ENCODE assay signal across 21 mouse cellular contexts in genomic region chr3:119021255-119021654, GRCm38 (mm10).
A peak's percentile ranks its signal among the peaks of the same experiment; 100 is the strongest.
DNase-seq lines count a peak whose midpoint lies in the region; ATAC-seq and TF ChIP-seq lines count a peak whose summit lies in the region.
"Had no signal": no experiment of that assay in that cellular context is flagged by ENCODE, and none has a peak within 500 bp of the region (broad histone marks: within the 10 kb centered on the region; RNA-seq: fewer than 3 reads in every experiment).

No protein-coding gene starts in this region.

- peak; percentile 72; the same call in 1 of the 2 replicates for ATAC-seq in hindbrain, embryonic 13.5 days (ENCODE audit: low FRiP score)
- no peak for ATAC-seq in hindbrain, embryonic 12.5 days (ENCODE audit: low FRiP score)
- no peak for ATAC-seq in midbrain, postnatal 0 days (ENCODE audit: low FRiP score)
- peak; percentile 95 for ATAC-seq in forebrain, embryonic 15.5 days (replicated peaks)
- ATAC-seq in granulocyte monocyte progenitor cell, adult 5-6 weeks (replicated peaks; ENCODE audit: poor library complexity, severe bottlenecking) = no peak
- ATAC-seq: inflammation-experienced regulatory T-cells, adult 6 months; liver, embryonic 12.5 days had no signal

- H3K4me1 ChIP-seq in hindbrain, embryonic 13.5 days (replicated peaks) = no peaks in the 10 kb centered on the region
- no peaks in the 10 kb centered on the region for H3K4me1 ChIP-seq in hindbrain, embryonic 12.5 days
- H3K4me1 ChIP-seq in midbrain, postnatal 0 days (ENCODE audit: insufficient read depth, low read length) = no peaks in the 10 kb centered on the region
- H3K4me1 ChIP-seq in midbrain, embryonic 10.5 days = no peaks in the 10 kb centered on the region
- no peaks in the 10 kb centered on the region for H3K4me1 ChIP-seq in forebrain, embryonic 15.5 days
- H3K4me1 ChIP-seq: heart, embryonic 10.5 days; liver, embryonic 12.5 days; lung, embryonic 15.5 days had no signal

- H3K36me3 ChIP-seq in hindbrain, embryonic 13.5 days = no peaks in the 10 kb centered on the region
- no peaks in the 10 kb centered on the region for H3K36me3 ChIP-seq in hindbrain, embryonic 12.5 days
- no peaks in the 10 kb centered on the region for H3K36me3 ChIP-seq in midbrain, postnatal 0 days (ENCODE audit: insufficient read depth, low read length)
- H3K36me3 ChIP-seq in midbrain, embryonic 10.5 days = no peaks in the 10 kb centered on the region
- no peaks in the 10 kb centered on the region for H3K36me3 ChIP-seq in forebrain, embryonic 15.5 days
- H3K36me3 ChIP-seq: heart, embryonic 10.5 days; liver, embryonic 12.5 days; lung, embryonic 15.5 days had no signal

- intact Hi-C loops in left cerebral cortex, adult 2 months (cut with DNase I) = no loop called here

- no peaks in the 10 kb centered on the region for H3K9me3 ChIP-seq in hindbrain, embryonic 13.5 days
- no peaks in the 10 kb centered on the region for H3K9me3 ChIP-seq in hindbrain, embryonic 12.5 days (replicated peaks)
- H3K9me3 ChIP-seq in midbrain, postnatal 0 days (ENCODE audit: low read length) = no peaks in the 10 kb centered on the region
- H3K9me3 ChIP-seq in midbrain, embryonic 10.5 days (replicated peaks) = no peaks in the 10 kb centered on the region
- no peaks in the 10 kb centered on the region for H3K9me3 ChIP-seq in forebrain, embryonic 15.5 days
- H3K9me3 ChIP-seq: heart, embryonic 10.5 days; liver, embryonic 12.5 days; lung, embryonic 15.5 days had no signal

- TF ChIP-seq CTCF in midbrain, postnatal 0 days (IDR thresholded peaks at IDR 0.05) = no peak
- no peak for TF ChIP-seq CTCF in left cerebral cortex, adult 2 months (IDR thresholded peaks at IDR 0.05)

- WGBS in hindbrain, embryonic 13.5 days = 61% methylated on average over 7 of the region's 7 CpGs
- 69% methylated on average over 7 of the region's 7 CpGs for WGBS in hindbrain, embryonic 12.5 days
- WGBS in midbrain, postnatal 0 days = 69% methylated on average over 7 of the region's 7 CpGs
- 88% methylated on average over 7 of the region's 7 CpGs for WGBS in midbrain, embryonic 10.5 days
- 9% methylated on average over 7 of the region's 7 CpGs for WGBS in forebrain, embryonic 15.5 days

- H3K4me2 ChIP-seq in hindbrain, embryonic 13.5 days = no peak overlapping the region
- no peak overlapping the region for H3K4me2 ChIP-seq in hindbrain, embryonic 12.5 days (replicated peaks)
- no peak overlapping the region for H3K4me2 ChIP-seq in midbrain, postnatal 0 days (ENCODE audit: low read depth, low read length, poor library complexity, severe bottlenecking)
- H3K4me2 ChIP-seq in forebrain, embryonic 15.5 days (replicated peaks) = no peak overlapping the region
- H3K4me2 ChIP-seq: liver, embryonic 12.5 days; lung, embryonic 15.5 days had no signal

- no peak overlapping the region for H3K27ac ChIP-seq in hindbrain, embryonic 13.5 days
- H3K27ac ChIP-seq in hindbrain, embryonic 12.5 days = no peak overlapping the region
- H3K27ac ChIP-seq in midbrain, postnatal 0 days (ENCODE audit: low read depth, low read length) = no peak overlapping the region
- no peak overlapping the region for H3K27ac ChIP-seq in midbrain, embryonic 10.5 days (replicated peaks)
- H3K27ac ChIP-seq in forebrain, embryonic 15.5 days (replicated peaks) = no peak overlapping the region
- no peak overlapping the region for H3K27ac ChIP-seq in left cerebral cortex, adult 2 months
- H3K27ac ChIP-seq: heart, embryonic 10.5 days; liver, embryonic 12.5 days; lung, embryonic 15.5 days had no signal

- H3K9ac ChIP-seq in hindbrain, embryonic 13.5 days = no peak overlapping the region
- H3K9ac ChIP-seq in hindbrain, embryonic 12.5 days = no peak overlapping the region
- no peak overlapping the region for H3K9ac ChIP-seq in midbrain, postnatal 0 days (replicated peaks; ENCODE audit: low read length, poor library complexity, severe bottlenecking)
- H3K9ac ChIP-seq in forebrain, embryonic 15.5 days (replicated peaks) = no peak overlapping the region
- H3K9ac ChIP-seq: liver, embryonic 12.5 days; lung, embryonic 15.5 days had no signal

- no peak overlapping the region for H3K4me3 ChIP-seq in hindbrain, embryonic 13.5 days
- no peak overlapping the region for H3K4me3 ChIP-seq in hindbrain, embryonic 12.5 days
- no peak overlapping the region for H3K4me3 ChIP-seq in midbrain, postnatal 0 days (ENCODE audit: low read depth, low read length)
- no peak overlapping the region for H3K4me3 ChIP-seq in midbrain, embryonic 10.5 days
- H3K4me3 ChIP-seq in forebrain, embryonic 15.5 days = no peak overlapping the region
- H3K4me3 ChIP-seq in left cerebral cortex, adult 2 months = no peak overlapping the region
- H3K4me3 ChIP-seq: heart, embryonic 10.5 days; liver, embryonic 12.5 days; lung, embryonic 15.5 days; myocyte had no signal

- no peaks in the 10 kb centered on the region for H3K27me3 ChIP-seq in hindbrain, embryonic 13.5 days
- H3K27me3 ChIP-seq in hindbrain, embryonic 12.5 days = no peaks in the 10 kb centered on the region
- H3K27me3 ChIP-seq in midbrain, postnatal 0 days (ENCODE audit: insufficient read depth, low read length) = no peaks in the 10 kb centered on the region
- H3K27me3 ChIP-seq in midbrain, embryonic 10.5 days (ENCODE audit: low read depth, poor library complexity, severe bottlenecking) = no peaks in the 10 kb centered on the region
- 0 out of 2 replicates have a peak, but pooled peaks cover 3% of the 10 kb centered on the region for H3K27me3 ChIP-seq in forebrain, embryonic 15.5 days
- H3K27me3 ChIP-seq: liver, embryonic 12.5 days; lung, embryonic 15.5 days had no signal

- DNase-seq in midbrain, postnatal 0 days (ENCODE audit: low spot score) = peak; percentile 49
- no peak for DNase-seq in midbrain, embryonic 10.5 days (ENCODE audit: low spot score)
- peak; percentile 91 for DNase-seq in retina, postnatal 1 day
- DNase-seq in left cerebral cortex, adult 2 months (ENCODE audit: extremely low spot score in 1 of 2, low spot score in 2 of 2) = no peak
- DNase-seq: adrenal gland, postnatal 36 days; cerebellum, postnatal 36 days; gastrocnemius, postnatal 14 days; heart, postnatal 10 days; kidney, adult 9 months; kidney, postnatal 36 days; right cerebral cortex, postnatal 14 days; thymus, postnatal 14 days had no signal

Comparison
In these comparisons a context has a peak if more than half of its experiments do, and no peak if none do; other contexts are left out.
1. ATAC-seq: peak in hindbrain, embryonic 13.5 days (single experiment) and forebrain, embryonic 15.5 days (single experiment); none in hindbrain, embryonic 12.5 days (single experiment), midbrain, postnatal 0 days (single experiment) and granulocyte monocyte progenitor cell, adult 5-6 weeks (single experiment).
2. DNase-seq: peak in midbrain, postnatal 0 days (single experiment) and retina, postnatal 1 day (single experiment); none in midbrain, embryonic 10.5 days (single experiment) and left cerebral cortex, adult 2 months (0 of 2).